Mouse (Mus musculus): ENCODE data around the gene Ablim2. TPM values are rescaled to one million over a fixed set of nuclear protein-coding genes. Genes with fewer than 3 reads are reported as not detected.

Gene Ablim2
- polyA plus RNA-seq, 1 experiment: 4.5 TPM

DNA sequence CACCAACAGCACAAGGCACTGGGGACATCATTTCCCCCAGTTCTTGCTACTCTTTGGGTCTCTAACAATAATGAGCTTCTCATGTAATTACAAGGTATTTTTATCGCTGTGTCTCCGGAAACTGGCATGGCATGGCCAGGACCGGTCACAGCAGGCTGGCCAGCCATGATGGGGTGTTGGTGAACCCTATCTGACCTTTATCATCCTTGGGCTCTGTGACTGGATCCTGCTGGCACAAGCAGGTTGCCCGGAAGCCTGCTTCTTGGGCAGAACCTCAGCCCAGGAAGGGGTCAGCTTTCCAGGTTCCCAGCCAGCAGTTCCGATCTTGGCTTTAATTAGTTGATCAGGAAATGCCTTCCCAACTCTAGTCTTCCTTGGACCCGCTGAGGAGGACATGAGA, 31.0 kb downstream of the Ablim2 start:
- H3K27ac ChIP-seq (ENCODE audit: control insufficient read depth, insufficient read depth, low read length): no peak overlapping the region
- WGBS: 88% methylated on average over 6 of the region's 6 CpGs
- H3K27me3 ChIP-seq (ENCODE audit: control insufficient read depth, insufficient read depth, low read length): no peaks in the 10 kb centered on the region
- H3K4me1 ChIP-seq (replicated peaks; ENCODE audit: control insufficient read depth, insufficient read depth, low read length): peaks cover 13% of the 10 kb centered on the region
- H3K36me3 ChIP-seq (ENCODE audit: control insufficient read depth, insufficient read depth, low read length): no peaks in the 10 kb centered on the region
- no peak for TF ChIP-seq POLR2A (IDR thresholded peaks at IDR 0.05; ENCODE audit: control insufficient read depth, extremely low read depth, insufficient read depth, low read length, poor library complexity)
- TF ChIP-seq CTCF (IDR thresholded peaks at IDR 0.05; ENCODE audit: borderline replicate concordance, control insufficient read depth, extremely low read depth, insufficient read depth, low read length, poor library complexity): no peak
- H3K4me3 ChIP-seq (ENCODE audit: control insufficient read depth, insufficient read depth, low read length): no peak overlapping the region
- DNase-seq: no peak

DNA sequence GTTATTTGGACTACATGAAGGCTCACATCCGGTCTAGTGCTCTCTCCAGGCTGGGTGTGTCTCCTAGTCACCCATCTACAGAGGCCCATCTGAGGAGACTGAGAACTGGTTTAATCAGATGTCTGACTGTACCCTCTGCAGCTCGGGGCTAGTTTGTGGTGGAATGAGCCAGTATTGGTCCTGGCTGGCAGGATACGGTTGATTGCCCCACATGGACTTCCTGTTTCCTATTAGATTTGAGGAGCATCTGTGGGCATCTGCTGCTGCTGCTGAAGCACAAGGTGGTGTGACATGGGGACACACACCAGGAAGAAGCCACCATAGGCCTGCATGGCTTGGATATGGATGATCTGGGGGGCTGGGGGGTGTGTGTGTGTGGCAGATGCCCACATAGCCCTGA, 32.0 kb downstream of the Ablim2 start:
- Histone ChIP-seq H3K27ac (ENCODE audit: control insufficient read depth, insufficient read depth, low read length) (no peak overlapping the region), H3K27me3 (ENCODE audit: control insufficient read depth, insufficient read depth, low read length) (no peaks in the 10 kb centered on the region), H3K4me1 (replicated peaks; ENCODE audit: control insufficient read depth, insufficient read depth, low read length) (peaks cover 13% of the 10 kb centered on the region), H3K4me3 (ENCODE audit: control insufficient read depth, insufficient read depth, low read length) (no peak overlapping the region), H3K36me3 (ENCODE audit: control insufficient read depth, insufficient read depth, low read length) (no peaks in the 10 kb centered on the region)
- 38% methylated on average over 3 of the region's 3 CpGs for WGBS
- no peak for DNase-seq
- TF ChIP-seq CTCF (IDR thresholded peaks at IDR 0.05; ENCODE audit: borderline replicate concordance, control insufficient read depth, extremely low read depth, insufficient read depth, low read length, poor library complexity) (no peak), POLR2A (IDR thresholded peaks at IDR 0.05; ENCODE audit: control insufficient read depth, extremely low read depth, insufficient read depth, low read length, poor library complexity) (no peak)

DNA sequence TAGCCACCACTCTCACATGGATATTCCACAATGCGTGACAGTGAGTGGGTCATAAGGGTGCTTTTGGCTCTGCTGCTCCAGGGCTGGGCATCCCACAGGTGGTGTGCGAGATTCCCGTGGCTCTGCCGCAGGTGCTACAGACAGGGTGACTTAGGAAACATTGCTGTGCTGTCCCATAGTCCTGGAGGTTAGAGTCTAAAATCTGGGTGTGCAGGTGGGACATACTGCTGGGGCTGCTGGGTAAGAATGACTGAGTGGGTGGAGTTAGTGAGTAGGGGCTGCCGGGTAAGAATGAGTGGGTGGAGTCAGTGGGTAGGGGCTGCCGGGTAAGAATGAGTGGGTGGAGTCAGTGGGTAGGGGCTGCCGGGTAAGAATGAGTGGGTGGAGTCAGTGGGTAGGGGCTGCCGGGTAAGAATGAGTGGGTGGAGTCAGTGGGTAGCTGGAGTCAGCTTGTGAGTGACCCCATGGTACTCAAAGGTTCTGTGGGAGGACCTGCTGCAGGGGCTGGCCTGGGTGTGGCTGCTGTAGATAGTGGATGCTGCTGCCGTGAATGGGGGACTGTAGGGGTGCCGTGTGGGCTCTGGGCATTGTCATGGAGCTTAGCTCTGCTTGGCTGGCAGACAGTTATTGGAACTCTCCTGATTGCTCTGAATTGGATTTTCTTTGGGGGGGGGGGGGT, 32.8 kb downstream of the Ablim2 start:
- WGBS: 40% methylated on average over 10 of the region's 10 CpGs
- TF ChIP-seq POLR2A (IDR thresholded peaks at IDR 0.05; ENCODE audit: control insufficient read depth, extremely low read depth, insufficient read depth, low read length, poor library complexity): no peak
- no peak for TF ChIP-seq CTCF (IDR thresholded peaks at IDR 0.05; ENCODE audit: borderline replicate concordance, control insufficient read depth, extremely low read depth, insufficient read depth, low read length, poor library complexity)
- H3K27me3 ChIP-seq (ENCODE audit: control insufficient read depth, insufficient read depth, low read length): no peaks in the 10 kb centered on the region
- peaks cover 13% of the 10 kb centered on the region for H3K4me1 ChIP-seq (replicated peaks; ENCODE audit: control insufficient read depth, insufficient read depth, low read length)
- H3K36me3 ChIP-seq (ENCODE audit: control insufficient read depth, insufficient read depth, low read length): no peaks in the 10 kb centered on the region
- H3K27ac ChIP-seq (ENCODE audit: control insufficient read depth, insufficient read depth, low read length): no peak overlapping the region
- no peak overlapping the region for H3K4me3 ChIP-seq (ENCODE audit: control insufficient read depth, insufficient read depth, low read length)
- no peak for DNase-seq

DNA sequence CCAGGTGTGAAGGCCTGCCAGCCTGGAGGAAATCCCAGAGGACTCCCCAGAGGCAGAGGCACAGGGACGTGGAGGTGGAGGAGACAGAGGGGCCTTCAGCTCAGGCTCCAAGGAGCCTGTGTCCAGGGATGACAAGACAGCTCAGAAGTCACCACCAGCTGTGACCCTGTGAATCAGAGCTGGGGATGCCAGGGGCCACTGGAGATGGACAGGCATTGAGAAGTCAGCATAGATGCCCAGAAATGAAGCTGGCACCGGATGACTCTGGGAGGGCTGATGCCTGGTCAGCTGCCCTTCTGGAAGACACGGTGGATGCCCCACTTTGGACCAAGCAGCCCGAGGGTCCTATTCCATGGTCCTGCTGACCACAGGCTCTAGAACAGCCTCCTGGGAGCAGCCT, 36.3 kb downstream of the Ablim2 start:
- peaks cover 9% of the 10 kb centered on the region for H3K4me1 ChIP-seq (replicated peaks; ENCODE audit: control insufficient read depth, insufficient read depth, low read length)
- TF ChIP-seq POLR2A (IDR thresholded peaks at IDR 0.05; ENCODE audit: control insufficient read depth, extremely low read depth, insufficient read depth, low read length, poor library complexity) (no peak), CTCF (IDR thresholded peaks at IDR 0.05; ENCODE audit: borderline replicate concordance, control insufficient read depth, extremely low read depth, insufficient read depth, low read length, poor library complexity) (no peak)
- H3K27ac ChIP-seq (ENCODE audit: control insufficient read depth, insufficient read depth, low read length): no peak overlapping the region
- no peak for DNase-seq
- H3K27me3 ChIP-seq (ENCODE audit: control insufficient read depth, insufficient read depth, low read length): no peaks in the 10 kb centered on the region
- 91% methylated on average over 4 of the region's 4 CpGs for WGBS
- H3K36me3 ChIP-seq (ENCODE audit: control insufficient read depth, insufficient read depth, low read length): no peaks in the 10 kb centered on the region
- no peak overlapping the region for H3K4me3 ChIP-seq (ENCODE audit: control insufficient read depth, insufficient read depth, low read length)

DNA sequence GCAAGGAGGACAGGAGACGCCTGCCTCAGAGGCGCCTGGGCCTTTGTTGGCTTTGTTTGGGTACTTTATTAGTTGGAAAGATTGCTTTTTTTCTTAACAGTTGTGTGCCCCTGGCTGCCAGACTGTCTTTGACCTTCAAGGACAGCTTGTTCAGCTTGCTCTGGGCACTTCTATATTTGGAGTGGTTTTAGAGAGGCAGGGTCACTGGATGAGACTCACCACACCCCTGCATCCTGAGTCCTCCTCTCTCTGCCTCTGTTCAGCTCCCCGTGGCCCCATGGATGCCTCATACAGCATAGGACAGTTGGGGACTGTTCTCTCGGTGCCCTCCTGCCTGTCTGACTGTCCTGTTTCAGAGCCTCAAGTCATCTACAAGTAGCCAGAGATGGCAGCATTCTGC, 37.3 kb downstream of the Ablim2 start:
- no peak for TF ChIP-seq POLR2A (IDR thresholded peaks at IDR 0.05; ENCODE audit: control insufficient read depth, extremely low read depth, insufficient read depth, low read length, poor library complexity)
- TF ChIP-seq CTCF (IDR thresholded peaks at IDR 0.05; ENCODE audit: borderline replicate concordance, control insufficient read depth, extremely low read depth, insufficient read depth, low read length, poor library complexity): no peak
- H3K4me1 ChIP-seq (replicated peaks; ENCODE audit: control insufficient read depth, insufficient read depth, low read length): peaks cover 5% of the 10 kb centered on the region
- H3K4me3 ChIP-seq (ENCODE audit: control insufficient read depth, insufficient read depth, low read length): no peak overlapping the region
- H3K36me3 ChIP-seq (ENCODE audit: control insufficient read depth, insufficient read depth, low read length): no peaks in the 10 kb centered on the region
- DNase-seq: no peak
- no peak overlapping the region for H3K27ac ChIP-seq (ENCODE audit: control insufficient read depth, insufficient read depth, low read length)
- WGBS: 83% methylated on average over 4 of the region's 4 CpGs
- no peaks in the 10 kb centered on the region for H3K27me3 ChIP-seq (ENCODE audit: control insufficient read depth, insufficient read depth, low read length)

DNA sequence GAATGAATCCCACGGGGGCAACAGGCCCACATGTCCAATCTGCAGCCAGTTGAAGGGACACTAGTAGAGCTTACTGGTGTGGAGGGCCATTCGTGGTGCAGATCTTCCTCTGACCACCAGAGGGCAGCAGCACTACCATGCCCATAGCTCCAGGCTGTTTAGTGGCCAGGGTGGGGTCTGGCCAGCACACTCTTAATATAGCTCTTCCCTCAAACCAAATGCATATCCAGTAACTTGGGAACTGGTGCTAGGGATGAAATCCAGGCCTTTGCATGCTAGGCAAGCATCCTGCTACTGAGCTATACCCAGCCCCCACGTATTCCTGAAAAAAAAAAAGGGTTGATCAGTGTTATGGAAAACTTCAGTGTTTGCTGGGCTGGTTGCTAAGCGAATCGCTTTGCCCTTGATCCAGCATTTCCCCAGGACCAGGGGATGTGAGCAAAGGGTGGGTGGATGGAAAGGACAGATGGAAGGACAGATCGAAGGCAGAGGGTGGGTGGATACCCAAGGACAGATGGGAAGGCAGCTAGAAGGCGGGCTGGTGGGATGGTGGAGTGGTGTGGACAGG, 37.9 kb downstream of the Ablim2 start:
- TF ChIP-seq CTCF (IDR thresholded peaks at IDR 0.05; ENCODE audit: borderline replicate concordance, control insufficient read depth, extremely low read depth, insufficient read depth, low read length, poor library complexity): peak; percentile 88; the same call in 1 of the 2 replicates
- no peak for TF ChIP-seq POLR2A (IDR thresholded peaks at IDR 0.05; ENCODE audit: control insufficient read depth, extremely low read depth, insufficient read depth, low read length, poor library complexity)

More for the DNA sequence above, 37.9 kb downstream of the Ablim2 start:
- DNase-seq: peak; percentile 46
- Histone ChIP-seq H3K36me3 (ENCODE audit: control insufficient read depth, insufficient read depth, low read length) (no peaks in the 10 kb centered on the region), H3K27ac (ENCODE audit: control insufficient read depth, insufficient read depth, low read length) (no peak overlapping the region), H3K4me1 (replicated peaks; ENCODE audit: control insufficient read depth, insufficient read depth, low read length) (no peaks in the 10 kb centered on the region), H3K4me3 (ENCODE audit: control insufficient read depth, insufficient read depth, low read length) (no peak overlapping the region), H3K27me3 (ENCODE audit: control insufficient read depth, insufficient read depth, low read length) (no peaks in the 10 kb centered on the region)
- WGBS: 67% methylated on average over 7 of the region's 7 CpGs
